Mouse (Mus musculus): ENCODE results near the gene Iyd.

- TF ChIP-seq CTCF (IDR thresholded peaks at IDR 0.05; ENCODE audit: control insufficient read depth, insufficient read depth, insufficient read length) (no peak), MYOG (IDR thresholded peaks at IDR 0.05; ENCODE audit: control insufficient read depth, extremely low read depth, insufficient read length) (no peak), FOSL1 (IDR thresholded peaks at IDR 0.05; ENCODE audit: insufficient read depth, low read length, poor library complexity, severe bottlenecking) (no peak), USF1 (IDR thresholded peaks at IDR 0.05; ENCODE audit: low read depth) (no peak), MAX (IDR thresholded peaks at IDR 0.05) (no peak), MYOD1 (IDR thresholded peaks at IDR 0.05; ENCODE audit: control insufficient read depth, insufficient read length, low read depth) (no peak), CEBPB (IDR thresholded peaks at IDR 0.05; ENCODE audit: low read depth) (no peak)
Measured at GRCm38 (mm10) chr10:3514634-3515033, 25.4 kb upstream of the Iyd start.

Data from C2C12 (cell line).